Mouse (Mus musculus): ENCODE results near the gene H3f3a. TPM values are rescaled to one million over a fixed set of nuclear protein-coding genes. Genes with fewer than 3 reads are reported as not detected.

Gene H3f3a
- polyA plus RNA-seq, 1 experiment from 2014 or later = 2,358 TPM

- Histone ChIP-seq H3K4me3 (ENCODE audit: low read depth, low read length) (no peak overlapping the region), H3K9ac (no peak overlapping the region), H3K27me3 (ENCODE audit: insufficient read depth, low read length) (no peaks in the 10 kb centered on the region; the same call in 1 of the 2 replicates), H3K36me3 (ENCODE audit: insufficient read depth) (peaks cover 23% of the 10 kb centered on the region), H3K4me1 (ENCODE audit: insufficient read depth) (no peaks in the 10 kb centered on the region), H3K27ac (ENCODE audit: low read depth) (no peak overlapping the region), H3K4me2 (no peak overlapping the region), H3K9me3 (ENCODE audit: low read depth, low read length) (no peaks in the 10 kb centered on the region)
- ATAC-seq (ENCODE audit: insufficient read depth) (peak; percentile 36; the same call in 1 of the 2 replicates), DNase-seq (no peak)
- 82% methylated on average over 7 of the region's 7 CpGs for WGBS
- TF ChIP-seq CTCF (IDR thresholded peaks at IDR 0.05; ENCODE audit: low read depth) = no peak
These were observed 55.7 kb downstream of the H3f3a start for GRCm38 (mm10) chr1:180757956-180758520.

GRCm38 (mm10) chr1:180757252-180757955 lies 56.3 kb downstream of the H3f3a start:
- ATAC-seq (ENCODE audit: insufficient read depth) (no peak; the same call in 1 of the 2 replicates), DNase-seq (no peak)
- peak; percentile 25; the same call in 1 of the 2 replicates for TF ChIP-seq CTCF (IDR thresholded peaks at IDR 0.05; ENCODE audit: low read depth)
- no peak overlapping the region for H3K27ac ChIP-seq (ENCODE audit: low read depth)
- H3K9ac ChIP-seq = no peak overlapping the region
- no peak overlapping the region for H3K4me3 ChIP-seq (ENCODE audit: low read depth, low read length)
- H3K4me2 ChIP-seq = no peak overlapping the region
- 73% methylated on average over 3 of the region's 3 CpGs for WGBS
- no peaks in the 10 kb centered on the region for H3K4me1 ChIP-seq (ENCODE audit: insufficient read depth)
- H3K27me3 ChIP-seq (ENCODE audit: insufficient read depth, low read length) = no peaks in the 10 kb centered on the region
- no peaks in the 10 kb centered on the region for H3K9me3 ChIP-seq (ENCODE audit: low read depth, low read length)
- H3K36me3 ChIP-seq (ENCODE audit: insufficient read depth) = peaks cover 29% of the 10 kb centered on the region

GRCm38 (mm10) chr1:180756711-180757110 lies 57.0 kb downstream of the H3f3a start:
- Histone ChIP-seq H3K27me3 (ENCODE audit: insufficient read depth, low read length) (no peaks in the 10 kb centered on the region), H3K9me3 (ENCODE audit: low read depth, low read length) (no peaks in the 10 kb centered on the region), H3K4me1 (ENCODE audit: insufficient read depth) (no peaks in the 10 kb centered on the region), H3K27ac (ENCODE audit: low read depth) (no peak overlapping the region), H3K4me3 (ENCODE audit: low read depth, low read length) (no peak overlapping the region), H3K4me2 (no peak overlapping the region), H3K36me3 (ENCODE audit: insufficient read depth) (peaks cover 36% of the 10 kb centered on the region), H3K9ac (no peak overlapping the region)
- TF ChIP-seq CTCF (IDR thresholded peaks at IDR 0.05; ENCODE audit: low read depth) = no peak
- 89% methylated on average over 2 of the region's 2 CpGs for WGBS
- no peak for ATAC-seq (ENCODE audit: insufficient read depth)
- no peak for DNase-seq

GRCm38 (mm10) chr1:180754376-180754775 lies 59.4 kb downstream of the H3f3a start:
- no peak for DNase-seq
- TF ChIP-seq CTCF (IDR thresholded peaks at IDR 0.05; ENCODE audit: low read depth) = no peak
- WGBS = 85% methylated on average over 8 of the region's 8 CpGs
- no peak overlapping the region for H3K9ac ChIP-seq
- no peaks in the 10 kb centered on the region for H3K9me3 ChIP-seq (ENCODE audit: low read depth, low read length)
- no peaks in the 10 kb centered on the region for H3K4me1 ChIP-seq (ENCODE audit: insufficient read depth)
- no peak for ATAC-seq (ENCODE audit: insufficient read depth)
- H3K27me3 ChIP-seq (ENCODE audit: insufficient read depth, low read length) = no peaks in the 10 kb centered on the region
- peaks cover 50% of the 10 kb centered on the region for H3K36me3 ChIP-seq (ENCODE audit: insufficient read depth)
- H3K4me2 ChIP-seq = no peak overlapping the region
- H3K4me3 ChIP-seq (ENCODE audit: low read depth, low read length) = no peak overlapping the region
- H3K27ac ChIP-seq (ENCODE audit: low read depth) = no peak overlapping the region

- no peak for TF ChIP-seq CTCF (IDR thresholded peaks at IDR 0.05; ENCODE audit: low read depth)
- Histone ChIP-seq H3K4me2 (no peak overlapping the region), H3K4me3 (ENCODE audit: low read depth, low read length) (no peak overlapping the region), H3K27me3 (ENCODE audit: insufficient read depth, low read length) (no peaks in the 10 kb centered on the region), H3K4me1 (ENCODE audit: insufficient read depth) (no peaks in the 10 kb centered on the region), H3K27ac (ENCODE audit: low read depth) (no peak overlapping the region), H3K9ac (no peak overlapping the region), H3K9me3 (ENCODE audit: low read depth, low read length) (no peaks in the 10 kb centered on the region), H3K36me3 (ENCODE audit: insufficient read depth) (peaks cover 70% of the 10 kb centered on the region)
- WGBS = 93% methylated on average over 11 of the region's 11 CpGs
- no peak for DNase-seq
- no peak for ATAC-seq (ENCODE audit: insufficient read depth)
These were observed 61.6 kb downstream of the H3f3a start for GRCm38 (mm10) chr1:180752115-180752514.

Other genes with a start within 250 kb of the H3f3a start
- 147 TPM in 2 replicates for gene Parp1, start 245.0 kb downstream of the H3f3a start, polyA plus RNA-seq (2014; fragmentation: Nextera tagmentation; extraction: Ambion mirVana)
- 23.6 and 24.3 TPM in 2 replicates for gene Lin9, start 172.8 kb downstream of the H3f3a start, polyA plus RNA-seq (2014; fragmentation: Nextera tagmentation; extraction: Ambion mirVana)
- gene Mixl1, start 116.9 kb downstream of the H3f3a start, polyA plus RNA-seq (2014; fragmentation: Nextera tagmentation; extraction: Ambion mirVana) = 0.33 and 0.45 TPM in 2 replicates
- gene Acbd3, start 87.9 kb downstream of the H3f3a start, polyA plus RNA-seq (2014; fragmentation: Nextera tagmentation; extraction: Ambion mirVana) = 26.3 and 27.0 TPM in 2 replicates
- 35.2 and 35.9 TPM in 2 replicates for gene Sde2, start 37.2 kb upstream of the H3f3a start, polyA plus RNA-seq (2014; fragmentation: Nextera tagmentation; extraction: Ambion mirVana)
- 0.08 TPM in 1 of 2 replicates, not detected in the other for gene Lefty2, start 79.2 kb upstream of the H3f3a start, polyA plus RNA-seq (2014; fragmentation: Nextera tagmentation; extraction: Ambion mirVana)
- gene Pycr2, start 90.3 kb upstream of the H3f3a start, polyA plus RNA-seq (2014; fragmentation: Nextera tagmentation; extraction: Ambion mirVana) = 83.7 and 92.5 TPM in 2 replicates
- 1.1 TPM in 2 replicates for gene Lefty1, start 121.1 kb upstream of the H3f3a start, polyA plus RNA-seq (2014; fragmentation: Nextera tagmentation; extraction: Ambion mirVana)
- gene Tmem63a, start 128.4 kb upstream of the H3f3a start, polyA plus RNA-seq (2014; fragmentation: Nextera tagmentation; extraction: Ambion mirVana) = 10.4 and 10.9 TPM in 2 replicates
- 3.6 and 4.0 TPM in 2 replicates for gene Ephx1, start 207.0 kb upstream of the H3f3a start, polyA plus RNA-seq (2014; fragmentation: Nextera tagmentation; extraction: Ambion mirVana)
- gene 9130409I23Rik, start 237.3 kb upstream of the H3f3a start, polyA plus RNA-seq (2014; fragmentation: Nextera tagmentation; extraction: Ambion mirVana) = 0.09 TPM in 1 of 2 replicates, not detected in the other

Measured in lung, embryonic 14.5 days (tissue).